Mouse (Mus musculus): ENCODE results near the gene Dctn2.

- TF ChIP-seq POLR2A (IDR thresholded peaks at IDR 0.05; ENCODE audit: control insufficient read depth, extremely low read depth, insufficient read depth, low read length, poor library complexity) (no peak), CTCF (IDR thresholded peaks at IDR 0.05; ENCODE audit: borderline replicate concordance, control insufficient read depth, extremely low read depth, insufficient read depth, low read length, poor library complexity) (no peak)
Observed at GRCm38 (mm10) chr10:127265727-127266111, 449 bp upstream of the Dctn2 start.

All from thymus, adult 2 months (tissue).